Mouse (Mus musculus): ENCODE measurements around the gene Agmat.

The Agmat gene

GRCm38 (mm10) chr4:141746578-141747346 lies at the start of gene Agmat:
Agmat (plus strand) TSS chr4:141746672.
- no peak for DNase-seq (ENCODE audit: extremely low spot score, low read depth, low spot score)

GRCm38 (mm10) chr4:141704625-141705024 lies 41.8 kb upstream of the Agmat start:
- no peak for DNase-seq (ENCODE audit: extremely low spot score, low read depth, low spot score)

- DNase-seq (ENCODE audit: extremely low spot score, low read depth, low spot score), result no peak
Measured at GRCm38 (mm10) chr4:141705331-141705730, 41.1 kb upstream of the Agmat start.

GRCm38 (mm10) chr4:141708005-141708404 lies 38.5 kb upstream of the Agmat start:
- DNase-seq (ENCODE audit: extremely low spot score, low read depth, low spot score), result no peak

GRCm38 (mm10) chr4:141708971-141709370 lies 37.5 kb upstream of the Agmat start:
- no peak for DNase-seq (ENCODE audit: extremely low spot score, low read depth, low spot score)

GRCm38 (mm10) chr4:141711250-141711649 lies 35.2 kb upstream of the Agmat start:
- no peak for DNase-seq (ENCODE audit: extremely low spot score, low read depth, low spot score)

- DNase-seq (ENCODE audit: extremely low spot score, low read depth, low spot score), result no peak
Measured at GRCm38 (mm10) chr4:141713598-141714142, 32.8 kb upstream of the Agmat start.

- DNase-seq (ENCODE audit: extremely low spot score, low read depth, low spot score), result no peak
Measured at GRCm38 (mm10) chr4:141715027-141715426, 31.4 kb upstream of the Agmat start.

- no peak for DNase-seq (ENCODE audit: extremely low spot score, low read depth, low spot score)
Measured at GRCm38 (mm10) chr4:141717633-141718032, 28.8 kb upstream of the Agmat start.

- DNase-seq (ENCODE audit: extremely low spot score, low read depth, low spot score), result no peak
Measured at GRCm38 (mm10) chr4:141719304-141719703, 27.2 kb upstream of the Agmat start.

GRCm38 (mm10) chr4:141720761-141721523 lies 25.5 kb upstream of the Agmat start:
- no peak for DNase-seq (ENCODE audit: extremely low spot score, low read depth, low spot score)

GRCm38 (mm10) chr4:141721961-141722360 lies 24.5 kb upstream of the Agmat start:
- DNase-seq (ENCODE audit: extremely low spot score, low read depth, low spot score), result no peak

GRCm38 (mm10) chr4:141722731-141723672 lies 23.5 kb upstream of the Agmat start, which contains the start of gene Ddi2:
Ddi2 (minus strand) TSS chr4:141723419.
- DNase-seq (ENCODE audit: extremely low spot score, low read depth, low spot score), result no peak

GRCm38 (mm10) chr4:141723673-141724068 lies 22.8 kb upstream of the Agmat start:
- DNase-seq (ENCODE audit: extremely low spot score, low read depth, low spot score), result no peak

GRCm38 (mm10) chr4:141724594-141724993 lies 21.9 kb upstream of the Agmat start:
- no peak for DNase-seq (ENCODE audit: extremely low spot score, low read depth, low spot score)

- DNase-seq (ENCODE audit: extremely low spot score, low read depth, low spot score), result no peak
Measured at GRCm38 (mm10) chr4:141725277-141725676, 21.2 kb upstream of the Agmat start.

GRCm38 (mm10) chr4:141725738-141726137 lies 20.7 kb upstream of the Agmat start:
- no peak for DNase-seq (ENCODE audit: extremely low spot score, low read depth, low spot score)

GRCm38 (mm10) chr4:141729266-141729665 lies 17.2 kb upstream of the Agmat start:
- no peak for DNase-seq (ENCODE audit: extremely low spot score, low read depth, low spot score)

GRCm38 (mm10) chr4:141730401-141730800 lies 16.1 kb upstream of the Agmat start:
- no peak for DNase-seq (ENCODE audit: extremely low spot score, low read depth, low spot score)

GRCm38 (mm10) chr4:141731766-141732165 lies 14.7 kb upstream of the Agmat start:
- no peak for DNase-seq (ENCODE audit: extremely low spot score, low read depth, low spot score)

Data from hindlimb bud, embryonic 11.5 days (tissue).